Comparison of ENCODE assay signal across 8 mouse cellular contexts in the genomic region with DNA sequence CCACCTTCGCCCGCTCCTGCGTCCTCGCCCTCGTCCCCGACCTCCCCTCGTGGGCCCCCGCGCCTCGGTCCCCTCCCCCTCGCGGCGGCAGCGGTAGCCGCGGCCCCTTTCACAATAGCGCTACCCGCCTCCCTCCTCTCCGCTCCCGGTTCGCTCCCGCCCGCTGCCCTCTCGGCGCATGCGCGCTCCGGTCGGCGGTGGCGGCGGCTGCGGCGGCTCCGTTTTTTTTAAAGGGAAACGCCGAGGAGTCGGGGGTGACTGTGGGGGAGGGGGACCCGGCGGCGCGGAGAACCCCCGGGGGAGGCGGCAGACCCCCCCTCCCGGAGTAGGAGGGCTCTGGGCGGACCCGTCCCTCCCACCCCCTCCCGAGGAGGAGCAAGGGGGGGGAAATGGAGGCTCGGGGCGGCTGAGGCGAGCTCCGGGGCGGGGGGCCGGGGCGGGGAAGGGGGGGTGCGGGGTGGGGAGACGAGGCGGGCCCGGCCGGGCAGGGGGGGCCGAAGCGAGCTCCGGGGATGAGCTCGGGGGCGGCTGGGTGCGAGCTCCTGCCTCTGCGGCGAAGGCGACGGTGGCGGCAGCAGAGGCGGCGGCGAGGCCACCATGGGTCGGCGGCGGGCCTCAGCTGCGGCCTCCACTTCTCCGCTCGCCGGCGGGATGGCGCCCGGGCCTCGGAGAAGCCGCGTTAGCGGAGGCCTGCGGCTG. TPM values are rescaled to one million over a fixed set of nuclear protein-coding genes. Genes with fewer than 3 reads are reported as not detected.
DNase-seq lines count a peak whose midpoint lies in the region.

Gene Msl1 (plus strand): TSS at position 502 of the 699 bp plus-strand sequence.

- peak; percentile 87 for DNase-seq in MN1 (ENCODE audit: low spot score)
- DNase-seq in cerebellum, adult 9-11 months, result peak; percentile 93
- peak; percentile 81 to 90 for DNase-seq in frontal cortex, postnatal 10 days (ENCODE audit: low spot score in 2 of 2)
- DNase-seq in hindbrain, embryonic 10.5 days (ENCODE audit: low spot score), result peak; percentile 92
- peak; percentile 87 to 94 for DNase-seq in layer of hippocampus, postnatal 10 days (ENCODE audit: low spot score in 2 of 2)
- peak; percentile 89 for DNase-seq in lung, postnatal 14 days
- peak; percentile 93 for DNase-seq in ovary, postnatal 36 days (ENCODE audit: low spot score)
- peak; percentile 88 to 92 for DNase-seq in thymus, postnatal 36 days

- H3K4me3 ChIP-seq in hindbrain, embryonic 10.5 days, result peak within 1 kb of the TSS; percentile 100

- peaks cover 57% of the 10 kb centered on the region for H3K4me1 ChIP-seq in hindbrain, embryonic 10.5 days (replicated peaks)

- peaks cover 30% of the 10 kb centered on the region for H3K36me3 ChIP-seq in hindbrain, embryonic 10.5 days

- no peaks in the 10 kb centered on the region for H3K27me3 ChIP-seq in hindbrain, embryonic 10.5 days (ENCODE audit: insufficient read depth, poor library complexity, severe bottlenecking)

- WGBS in hindbrain, embryonic 10.5 days, result under 1% methylated on average over 86 of the region's 89 CpGs

- H3K9me3 ChIP-seq in hindbrain, embryonic 10.5 days, result no peaks in the 10 kb centered on the region

- peak within 1 kb of the TSS; percentile 100 for H3K27ac ChIP-seq in hindbrain, embryonic 10.5 days

RNA-seq across cellular contexts. Expression of gene Msl1, which starts in this region (rescaled TPM):
- polyA plus RNA-seq in hindbrain, embryonic 10.5 days (2016; fragmentation: Nextera tagmentation; extraction: Ambion mirVana), result 24.4 and 25.2 TPM in 2 replicates
- 100 to 1,000 TPM; 147 to 157 TPM for total RNA-seq in layer of hippocampus, postnatal 10 days (2021)

Comparison
In these comparisons a context has a peak if more than half of its experiments do, and no peak if none do; other contexts are left out.
1. Peak in every context shown above with its lines: DNase-seq, H3K4me3 ChIP-seq and H3K27ac ChIP-seq.